Mouse (Mus musculus): ENCODE results near the gene Adamts15. TPM values are rescaled to one million over a fixed set of nuclear protein-coding genes. Genes with fewer than 3 reads are reported as not detected.
A peak's percentile ranks its signal among the peaks of the same experiment; 100 is the strongest.

Gene Adamts15
- total and polyA plus RNA-seq, 2 experiments, result 0.35 to 0.37 TPM

DNA sequence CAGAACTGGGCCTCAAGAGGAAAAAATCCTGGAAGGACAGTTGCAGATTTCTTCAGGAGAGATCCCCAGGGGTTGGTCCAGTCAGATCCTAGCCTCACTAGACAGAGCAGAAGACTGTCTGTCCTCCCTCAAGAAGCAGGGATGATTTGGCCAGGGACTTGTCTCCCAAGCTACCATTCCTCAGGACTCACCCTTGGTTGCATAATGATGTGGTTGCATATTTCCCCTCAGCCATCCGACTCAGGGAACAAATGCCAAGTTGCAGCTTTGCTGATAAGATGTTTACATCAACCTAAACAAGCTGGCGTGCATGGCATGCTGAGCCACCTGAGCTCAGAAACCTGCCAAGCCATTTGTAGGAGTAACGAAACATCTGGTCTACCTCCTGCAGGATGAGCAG, 27.2 kb upstream of the Adamts15 start:
- WGBS, result 81% methylated on average over 3 of the region's 3 CpGs

DNA sequence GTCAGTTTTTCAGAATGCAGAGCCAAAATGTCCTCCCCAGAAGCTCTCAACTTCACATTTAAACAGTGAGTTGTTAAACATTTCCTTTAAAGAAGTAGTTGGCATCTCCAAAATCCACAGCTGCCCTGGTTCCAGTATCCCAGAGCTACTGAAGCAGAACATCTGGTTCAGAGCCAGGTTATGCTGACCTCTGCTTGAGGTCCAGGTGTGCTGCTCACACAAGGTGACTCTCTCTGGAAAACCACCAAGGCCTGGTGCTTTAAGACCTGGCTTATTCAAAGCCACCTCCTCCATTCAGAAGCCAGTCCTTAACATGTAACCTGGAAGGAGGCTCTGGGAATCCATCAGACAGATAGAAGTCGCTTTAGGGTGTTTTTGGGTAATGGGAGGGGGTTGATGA, 23.0 kb upstream of the Adamts15 start:
- Histone ChIP-seq H3K4me3 (ENCODE audit: insufficient read depth, low read depth, low read length) (no peak overlapping the region), H3K27ac (replicated peaks; ENCODE audit: insufficient read depth, low read depth, low read length) (no peak overlapping the region), H3K4me1 (ENCODE audit: control insufficient read depth, insufficient read depth, low read length) (no peaks in the 10 kb centered on the region), H3K27me3 (ENCODE audit: control insufficient read depth, insufficient read depth, low read length) (peaks cover 7% of the 10 kb centered on the region), H3K79me2 (ENCODE audit: control insufficient read depth, insufficient read depth, low read length) (no peaks in the 10 kb centered on the region), H3K9ac (ENCODE audit: low read depth, low read length) (no peak overlapping the region), H3K36me3 (ENCODE audit: control insufficient read depth, insufficient read depth, low read length) (no peaks in the 10 kb centered on the region)
- WGBS, result 24% methylated on average over 1 of the region's 1 CpGs
- no peak for TF ChIP-seq CTCF (IDR thresholded peaks at IDR 0.05; ENCODE audit: low read depth, low read length)
- TF ChIP-seq POLR2A (IDR thresholded peaks at IDR 0.05; ENCODE audit: extremely low read depth, insufficient read depth, low read length), result no peak
- DNase-seq (ENCODE audit: extremely low read depth, low read depth, low spot score), result no peak

More for the DNA sequence above, 27.2 kb upstream of the Adamts15 start:
- Histone ChIP-seq H3K36me3 (ENCODE audit: control insufficient read depth, insufficient read depth, low read length) (no peaks in the 10 kb centered on the region), H3K27me3 (ENCODE audit: control insufficient read depth, insufficient read depth, low read length) (no peaks in the 10 kb centered on the region), H3K9ac (ENCODE audit: low read depth, low read length) (no peak overlapping the region), H3K27ac (replicated peaks; ENCODE audit: insufficient read depth, low read depth, low read length) (no peak overlapping the region), H3K4me1 (ENCODE audit: control insufficient read depth, insufficient read depth, low read length) (no peaks in the 10 kb centered on the region), H3K4me3 (ENCODE audit: insufficient read depth, low read depth, low read length) (no peak overlapping the region), H3K79me2 (ENCODE audit: control insufficient read depth, insufficient read depth, low read length) (no peaks in the 10 kb centered on the region)
- DNase-seq (ENCODE audit: extremely low read depth, low read depth, low spot score), result no peak
- TF ChIP-seq CTCF (IDR thresholded peaks at IDR 0.05; ENCODE audit: low read depth, low read length) (no peak), POLR2A (IDR thresholded peaks at IDR 0.05; ENCODE audit: extremely low read depth, insufficient read depth, low read length) (no peak)

DNA sequence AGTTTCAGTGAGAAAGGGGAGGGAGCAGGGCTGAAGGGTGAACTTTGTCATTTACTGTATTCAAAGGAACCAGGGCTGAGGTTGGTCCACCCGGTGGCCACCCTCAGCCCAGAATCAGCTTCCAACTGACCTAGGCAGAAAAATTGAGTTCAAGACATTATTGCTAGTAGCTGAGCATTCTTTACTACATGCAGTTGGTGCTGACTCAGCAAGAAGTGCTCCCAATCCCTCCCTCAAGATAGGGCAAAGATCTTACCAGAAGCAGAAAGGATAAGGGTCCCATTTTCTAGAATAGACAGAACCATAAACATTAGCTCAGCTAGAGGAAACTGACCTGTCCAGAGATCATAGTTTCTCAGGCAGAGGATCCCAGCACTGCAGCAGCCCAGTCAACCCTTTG, 22.0 kb upstream of the Adamts15 start:
- 13% methylated on average over 1 of the region's 1 CpGs for WGBS
- DNase-seq (ENCODE audit: extremely low read depth, low read depth, low spot score), result no peak
- H3K4me3 ChIP-seq (ENCODE audit: insufficient read depth, low read depth, low read length), result no peak overlapping the region

GRCm38 (mm10) chr9:30943341-30943740, 21.1 kb upstream of the Adamts15 start:
- Histone ChIP-seq H3K27me3 (ENCODE audit: control insufficient read depth, insufficient read depth, low read length) (peaks cover 7% of the 10 kb centered on the region), H3K27ac (replicated peaks; ENCODE audit: insufficient read depth, low read depth, low read length) (no peak overlapping the region), H3K9ac (ENCODE audit: low read depth, low read length) (no peak overlapping the region), H3K79me2 (ENCODE audit: control insufficient read depth, insufficient read depth, low read length) (no peaks in the 10 kb centered on the region), H3K4me1 (ENCODE audit: control insufficient read depth, insufficient read depth, low read length) (no peaks in the 10 kb centered on the region), H3K36me3 (ENCODE audit: control insufficient read depth, insufficient read depth, low read length) (no peaks in the 10 kb centered on the region), H3K4me3 (ENCODE audit: insufficient read depth, low read depth, low read length) (peak overlapping the region; percentile 12; the same call in 1 of the 2 replicates)
- no peak for DNase-seq (ENCODE audit: extremely low read depth, low read depth, low spot score)
- 5% methylated on average over 14 of the region's 14 CpGs for WGBS
- no peak for TF ChIP-seq POLR2A (IDR thresholded peaks at IDR 0.05; ENCODE audit: extremely low read depth, insufficient read depth, low read length)
- no peak for TF ChIP-seq CTCF (IDR thresholded peaks at IDR 0.05; ENCODE audit: low read depth, low read length)

More for the DNA sequence above, 22.0 kb upstream of the Adamts15 start:
- Histone ChIP-seq H3K9ac (ENCODE audit: low read depth, low read length) (no peak overlapping the region), H3K27ac (replicated peaks; ENCODE audit: insufficient read depth, low read depth, low read length) (no peak overlapping the region), H3K36me3 (ENCODE audit: control insufficient read depth, insufficient read depth, low read length) (no peaks in the 10 kb centered on the region), H3K4me1 (ENCODE audit: control insufficient read depth, insufficient read depth, low read length) (no peaks in the 10 kb centered on the region), H3K27me3 (ENCODE audit: control insufficient read depth, insufficient read depth, low read length) (peaks cover 7% of the 10 kb centered on the region), H3K79me2 (ENCODE audit: control insufficient read depth, insufficient read depth, low read length) (no peaks in the 10 kb centered on the region)
- TF ChIP-seq POLR2A (IDR thresholded peaks at IDR 0.05; ENCODE audit: extremely low read depth, insufficient read depth, low read length), result no peak
- TF ChIP-seq CTCF (IDR thresholded peaks at IDR 0.05; ENCODE audit: low read depth, low read length), result no peak

DNA sequence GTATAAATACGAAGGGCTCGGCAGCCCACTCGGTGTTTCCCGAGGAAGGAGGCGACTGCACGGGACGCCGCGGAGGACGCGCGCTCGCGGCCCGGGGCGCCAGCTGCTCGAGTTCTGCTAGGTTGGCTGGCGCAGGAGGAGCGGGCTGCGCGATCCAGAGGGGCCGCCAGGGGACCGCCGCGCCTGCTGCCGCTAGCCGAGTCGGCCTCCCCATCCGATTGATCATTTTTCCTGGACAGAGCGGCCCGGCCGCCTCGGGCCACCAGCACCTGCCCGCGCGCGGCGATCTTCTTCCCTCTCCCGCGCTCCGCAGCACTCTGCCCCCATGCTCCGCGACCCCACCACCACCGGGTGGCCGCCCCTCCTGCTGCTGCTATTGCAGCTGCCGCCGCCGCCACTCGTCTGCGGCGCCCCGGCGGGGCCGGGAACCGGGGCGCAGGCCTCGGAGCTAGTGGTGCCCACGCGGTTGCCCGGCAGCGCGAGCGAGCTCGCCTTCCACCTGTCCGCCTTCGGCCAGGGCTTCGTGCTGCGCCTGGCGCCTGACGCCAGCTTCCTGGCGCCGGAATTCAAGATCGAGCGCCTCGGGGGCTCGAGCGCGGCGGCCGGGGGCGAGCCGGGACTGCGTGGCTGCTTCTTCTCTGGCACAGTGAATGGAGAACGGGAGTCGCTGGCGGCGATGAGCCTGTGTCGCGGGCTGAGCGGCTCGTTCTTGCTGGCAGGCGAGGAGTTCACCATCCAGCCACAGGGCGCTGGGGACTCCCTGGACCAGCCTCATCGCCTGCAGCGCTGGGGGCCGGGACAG, 20.5 kb upstream of the Adamts15 start, which contains the start of gene Adamts8:
Adamts8 (plus strand) TSS at position 51 of the 802 bp plus-strand sequence.
- peak within 1 kb of the TSS; percentile 12; the same call in 1 of the 2 replicates for H3K4me3 ChIP-seq (ENCODE audit: insufficient read depth, low read depth, low read length)
- DNase-seq (ENCODE audit: extremely low read depth, low read depth, low spot score), result no peak
- no peaks in the 10 kb centered on the region for H3K79me2 ChIP-seq (ENCODE audit: control insufficient read depth, insufficient read depth, low read length)
- no peaks in the 10 kb centered on the region for H3K36me3 ChIP-seq (ENCODE audit: control insufficient read depth, insufficient read depth, low read length)
- peaks cover 7% of the 10 kb centered on the region for H3K27me3 ChIP-seq (ENCODE audit: control insufficient read depth, insufficient read depth, low read length)
- TF ChIP-seq POLR2A (IDR thresholded peaks at IDR 0.05; ENCODE audit: extremely low read depth, insufficient read depth, low read length) (no peak), CTCF (IDR thresholded peaks at IDR 0.05; ENCODE audit: low read depth, low read length) (no peak)
- no peaks in the 10 kb centered on the region for H3K4me1 ChIP-seq (ENCODE audit: control insufficient read depth, insufficient read depth, low read length)
- no peak within 1 kb of the TSS for H3K27ac ChIP-seq (replicated peaks; ENCODE audit: insufficient read depth, low read depth, low read length)
- 1% methylated on average over 86 of the region's 96 CpGs for WGBS
- no peak within 1 kb of the TSS for H3K9ac ChIP-seq (ENCODE audit: low read depth, low read length)

DNA sequence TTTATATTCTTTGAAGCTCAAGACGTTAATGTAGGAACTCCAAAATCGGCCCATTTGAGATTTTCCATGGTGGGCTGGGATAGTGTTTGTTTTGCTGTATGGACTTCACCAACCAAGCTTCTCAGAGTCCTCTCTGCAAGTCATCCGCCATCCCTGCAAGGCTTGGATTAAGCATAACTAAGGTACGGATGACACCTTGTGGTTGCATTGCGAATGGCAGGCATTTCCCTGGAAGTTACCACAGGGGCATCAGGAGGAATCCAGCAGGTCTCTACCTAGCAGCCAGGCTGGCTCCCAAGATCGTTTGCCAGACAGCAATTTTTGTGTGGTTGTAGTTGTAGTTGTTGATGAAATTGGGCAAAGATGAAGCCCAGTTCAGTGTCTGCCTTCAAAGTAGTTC, 18.1 kb upstream of the Adamts15 start:
- H3K79me2 ChIP-seq (ENCODE audit: control insufficient read depth, insufficient read depth, low read length), result no peaks in the 10 kb centered on the region
- H3K27me3 ChIP-seq (ENCODE audit: control insufficient read depth, insufficient read depth, low read length), result peaks cover 7% of the 10 kb centered on the region
- peak; percentile 62 for DNase-seq (ENCODE audit: extremely low read depth, low read depth, low spot score)
- no peaks in the 10 kb centered on the region for H3K36me3 ChIP-seq (ENCODE audit: control insufficient read depth, insufficient read depth, low read length)
- H3K4me3 ChIP-seq (ENCODE audit: insufficient read depth, low read depth, low read length), result no peak overlapping the region
- H3K9ac ChIP-seq (ENCODE audit: low read depth, low read length), result no peak overlapping the region
- WGBS, result 3% methylated on average over 6 of the region's 6 CpGs
- TF ChIP-seq CTCF (IDR thresholded peaks at IDR 0.05; ENCODE audit: low read depth, low read length) (peak; percentile 83), POLR2A (IDR thresholded peaks at IDR 0.05; ENCODE audit: extremely low read depth, insufficient read depth, low read length) (no peak)
- no peaks in the 10 kb centered on the region for H3K4me1 ChIP-seq (ENCODE audit: control insufficient read depth, insufficient read depth, low read length)
- H3K27ac ChIP-seq (replicated peaks; ENCODE audit: insufficient read depth, low read depth, low read length), result no peak overlapping the region
